Mouse (Mus musculus): ENCODE data around the gene Barx1. TPM values are rescaled to one million over a fixed set of nuclear protein-coding genes. Genes with fewer than 3 reads are reported as not detected.

The Barx1 gene
- not detected in 2 replicates for polyA plus RNA-seq (2014; fragmentation: Nextera tagmentation; extraction: Ambion mirVana)

DNA sequence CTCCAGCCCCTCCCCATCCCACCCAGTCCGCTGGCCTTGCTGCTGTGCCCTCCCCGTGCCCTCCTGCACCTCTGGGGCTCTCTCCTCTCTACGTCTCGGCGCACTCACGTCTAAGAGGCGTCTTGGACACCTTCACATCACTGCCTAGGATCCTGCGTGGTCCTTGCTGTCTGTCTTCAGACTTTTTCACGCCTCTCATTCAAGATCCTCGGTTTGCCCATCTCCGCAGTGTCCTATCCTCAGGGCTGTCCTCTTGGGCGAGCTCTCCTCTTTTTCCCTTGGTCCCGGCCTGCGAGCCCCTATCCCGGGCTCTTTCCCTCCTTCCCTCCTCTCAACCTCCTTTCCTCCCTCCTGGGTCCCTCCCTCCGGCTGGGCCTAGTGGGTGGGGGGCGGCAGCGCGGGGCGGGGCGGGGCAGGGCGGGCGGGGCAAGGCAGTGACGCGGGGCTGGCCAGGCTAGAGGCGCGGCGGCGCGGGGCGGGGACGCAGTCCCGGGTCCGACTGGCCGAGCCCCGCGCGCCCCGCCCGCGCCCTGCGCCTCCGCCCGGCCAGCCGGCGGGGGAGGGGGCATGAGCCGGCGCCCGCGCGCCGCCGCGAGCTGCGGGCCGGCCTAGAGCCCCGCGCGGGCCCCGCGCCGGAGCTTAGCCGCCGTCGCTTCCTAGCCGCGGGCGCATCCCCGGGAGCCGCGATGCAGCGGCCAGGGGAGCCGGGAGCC lies at the start of gene Barx1:
Barx1 (plus strand) TSS at position 568 of the 713 bp plus-strand sequence.
- Histone ChIP-seq H3K9ac (0 out of 2 replicates have a peak within 1 kb of the TSS, but pooled peaks have one; percentile 14), H3K27me3 (ENCODE audit: control insufficient read depth, insufficient read depth, low read length) (peaks cover 93% of the 10 kb centered on the region), H3K4me1 (replicated peaks; ENCODE audit: control insufficient read depth, insufficient read depth, low read length) (peaks cover 8% of the 10 kb centered on the region; the same call in 1 of the 2 replicates), H3K27ac (no peak within 1 kb of the TSS), H3K36me3 (replicated peaks; ENCODE audit: control insufficient read depth, insufficient read depth) (no peaks in the 10 kb centered on the region), H3K4me3 (replicated peaks; ENCODE audit: low read length) (peak within 1 kb of the TSS; percentile 30), H3K4me2 (replicated peaks) (peak within 1 kb of the TSS; percentile 56), H3K9me3 (ENCODE audit: control insufficient read depth, low read length) (no peaks in the 10 kb centered on the region)
- DNase-seq (ENCODE audit: low spot score), result no peak
- WGBS, result under 1% methylated on average over 60 of the region's 73 CpGs
- ATAC-seq (ENCODE audit: low FRiP score), result no peak

GRCm38 (mm10) chr13:48614525-48614924 lies 48.3 kb upstream of the Barx1 start:
- Histone ChIP-seq H3K27ac (no peak overlapping the region), H3K9me3 (ENCODE audit: control insufficient read depth, low read length) (peaks cover 5% of the 10 kb centered on the region; the same call in 1 of the 2 replicates), H3K36me3 (replicated peaks; ENCODE audit: control insufficient read depth, insufficient read depth) (no peaks in the 10 kb centered on the region), H3K4me2 (replicated peaks) (no peak overlapping the region), H3K4me1 (replicated peaks; ENCODE audit: control insufficient read depth, insufficient read depth, low read length) (0 out of 2 replicates have a peak, but pooled peaks cover 5% of the 10 kb centered on the region), H3K9ac (no peak overlapping the region), H3K4me3 (replicated peaks; ENCODE audit: low read length) (no peak overlapping the region), H3K27me3 (ENCODE audit: control insufficient read depth, insufficient read depth, low read length) (no peaks in the 10 kb centered on the region)
- DNase-seq (ENCODE audit: low spot score), result no peak
- ATAC-seq (ENCODE audit: low FRiP score), result no peak
- 84% methylated on average over 2 of the region's 2 CpGs for WGBS

DNA sequence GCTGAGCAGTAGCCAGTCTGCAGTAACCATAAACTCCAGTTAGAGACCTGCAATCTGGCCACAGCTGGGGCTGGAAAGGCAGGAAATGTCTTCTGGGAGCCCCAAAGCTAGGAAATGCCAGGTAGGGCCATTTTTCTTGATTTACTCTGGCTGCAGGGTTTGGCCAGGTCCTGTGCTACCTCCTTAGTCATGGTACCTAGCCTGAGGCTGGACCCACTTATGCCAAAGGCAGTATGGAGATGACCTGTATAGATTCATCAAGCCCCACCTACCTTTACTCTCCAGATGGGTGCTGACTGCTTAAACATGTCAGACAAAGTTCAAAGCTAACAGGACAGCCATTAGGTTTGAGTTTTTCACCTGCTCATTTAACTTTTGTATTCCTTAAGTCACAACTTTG lies 45.0 kb upstream of the Barx1 start:
- H3K9me3 ChIP-seq (ENCODE audit: control insufficient read depth, low read length), result peaks cover 5% of the 10 kb centered on the region; the same call in 1 of the 2 replicates
- no peaks in the 10 kb centered on the region for H3K36me3 ChIP-seq (replicated peaks; ENCODE audit: control insufficient read depth, insufficient read depth)
- peak overlapping the region; percentile 38; the same call in 1 of the 2 replicates for H3K27ac ChIP-seq
- no peak overlapping the region for H3K4me3 ChIP-seq (replicated peaks; ENCODE audit: low read length)
- H3K27me3 ChIP-seq (ENCODE audit: control insufficient read depth, insufficient read depth, low read length), result no peaks in the 10 kb centered on the region
- H3K4me2 ChIP-seq (replicated peaks), result no peak overlapping the region
- no peak for DNase-seq (ENCODE audit: low spot score)
- no peak for ATAC-seq (ENCODE audit: low FRiP score)
- 0 out of 2 replicates have a peak, but pooled peaks cover 5% of the 10 kb centered on the region for H3K4me1 ChIP-seq (replicated peaks; ENCODE audit: control insufficient read depth, insufficient read depth, low read length)
- H3K9ac ChIP-seq, result no peak overlapping the region

- Histone ChIP-seq H3K4me3 (replicated peaks; ENCODE audit: low read length) (no peak overlapping the region), H3K4me2 (replicated peaks) (no peak overlapping the region), H3K9ac (no peak overlapping the region), H3K36me3 (replicated peaks; ENCODE audit: control insufficient read depth, insufficient read depth) (no peaks in the 10 kb centered on the region), H3K27ac (no peak overlapping the region), H3K27me3 (ENCODE audit: control insufficient read depth, insufficient read depth, low read length) (no peaks in the 10 kb centered on the region), H3K9me3 (ENCODE audit: control insufficient read depth, low read length) (peaks cover 5% of the 10 kb centered on the region; the same call in 1 of the 2 replicates), H3K4me1 (replicated peaks; ENCODE audit: control insufficient read depth, insufficient read depth, low read length) (0 out of 2 replicates have a peak, but pooled peaks cover 5% of the 10 kb centered on the region)
- ATAC-seq (ENCODE audit: low FRiP score) (no peak), DNase-seq (ENCODE audit: low spot score) (no peak)
- WGBS, result 84% methylated on average over 4 of the region's 4 CpGs
Observed at GRCm38 (mm10) chr13:48618890-48619289, 43.9 kb upstream of the Barx1 start.

DNA sequence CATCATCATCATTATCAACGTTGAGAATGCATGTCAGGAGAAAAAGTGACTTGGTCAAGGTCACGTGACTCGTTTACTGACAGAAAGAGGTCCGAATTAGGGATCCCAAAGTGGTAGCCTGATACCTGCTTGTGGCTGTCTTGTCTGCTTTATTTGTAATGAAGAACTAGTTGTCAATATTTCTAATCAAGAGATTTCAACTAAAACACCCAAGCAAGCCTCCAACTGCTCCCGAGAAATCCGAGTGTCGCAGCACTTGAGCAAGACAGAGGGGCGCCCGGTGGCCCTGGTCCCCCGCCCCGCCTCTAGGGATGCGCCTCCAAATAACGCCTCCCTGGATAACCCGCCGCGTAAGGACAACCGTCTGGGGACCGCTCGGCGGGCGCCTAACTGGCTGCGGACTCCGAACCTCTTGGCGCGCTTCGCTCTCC lies 37.8 kb upstream of the Barx1 start:
- Histone ChIP-seq H3K27ac (peak overlapping the region; percentile 90), H3K9me3 (ENCODE audit: control insufficient read depth, low read length) (no peaks in the 10 kb centered on the region), H3K4me2 (replicated peaks) (peak overlapping the region; percentile 74), H3K27me3 (ENCODE audit: control insufficient read depth, insufficient read depth, low read length) (no peaks in the 10 kb centered on the region; the same call in 1 of the 2 replicates), H3K36me3 (replicated peaks; ENCODE audit: control insufficient read depth, insufficient read depth) (no peaks in the 10 kb centered on the region), H3K4me3 (replicated peaks; ENCODE audit: low read length) (peak overlapping the region; percentile 70), H3K9ac (peak overlapping the region; percentile 79), H3K4me1 (replicated peaks; ENCODE audit: control insufficient read depth, insufficient read depth, low read length) (peaks cover 8% of the 10 kb centered on the region)
- ATAC-seq (ENCODE audit: low FRiP score), result no peak; the same call in 1 of the 2 replicates
- 2% methylated on average over 26 of the region's 26 CpGs for WGBS
- peak; percentile 38 for DNase-seq (ENCODE audit: low spot score)

DNA sequence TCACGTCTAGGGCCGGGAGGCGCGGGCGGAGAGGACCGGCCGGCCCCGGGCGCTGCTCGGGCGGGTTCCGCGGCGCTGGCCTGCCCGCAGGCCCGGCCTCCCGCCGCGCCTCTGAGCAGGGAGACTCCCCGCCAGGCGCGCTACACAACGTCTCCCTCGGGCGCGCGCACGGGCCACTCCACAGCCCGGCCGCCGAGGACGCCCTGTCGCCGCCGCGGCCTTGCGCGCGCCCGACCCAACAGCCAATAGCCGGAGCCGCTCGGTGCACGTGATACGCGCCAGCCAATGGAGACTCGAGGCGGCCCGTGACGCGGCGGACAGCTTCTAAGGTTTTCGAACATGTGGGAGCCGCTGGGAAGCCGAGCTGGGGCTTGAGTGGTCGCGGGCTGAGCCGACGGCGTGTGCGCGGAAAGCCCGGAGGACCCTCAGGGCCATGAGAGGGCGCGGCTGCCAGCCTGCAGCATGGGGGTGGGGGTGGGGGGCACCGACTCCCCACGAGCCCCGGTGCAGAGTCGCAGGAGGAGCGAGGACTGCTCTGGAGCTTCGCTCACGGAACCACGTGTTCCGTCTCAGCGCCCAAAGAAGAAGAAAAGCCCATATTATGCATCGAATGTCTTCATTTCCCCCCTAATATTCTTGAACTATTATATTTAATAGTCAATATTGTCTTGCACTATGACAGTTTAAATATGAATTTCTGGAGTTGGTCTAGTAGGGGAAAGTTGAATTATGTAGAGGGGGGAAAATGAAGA lies 37.2 kb upstream of the Barx1 start, which contains the start of gene Ptpdc1:
Ptpdc1 (minus strand) TSS at position 232 of the 752 bp plus-strand sequence.
- DNase-seq (ENCODE audit: low spot score) (peak; percentile 97), ATAC-seq (ENCODE audit: low FRiP score) (peak; percentile 100)
- Histone ChIP-seq H3K27me3 (ENCODE audit: control insufficient read depth, insufficient read depth, low read length) (no peaks in the 10 kb centered on the region; the same call in 1 of the 2 replicates), H3K4me1 (replicated peaks; ENCODE audit: control insufficient read depth, insufficient read depth, low read length) (peaks cover 8% of the 10 kb centered on the region), H3K27ac (peak within 1 kb of the TSS; percentile 90), H3K9ac (peak within 1 kb of the TSS; percentile 79), H3K4me2 (replicated peaks) (peak within 1 kb of the TSS; percentile 74), H3K9me3 (ENCODE audit: control insufficient read depth, low read length) (no peaks in the 10 kb centered on the region), H3K36me3 (replicated peaks; ENCODE audit: control insufficient read depth, insufficient read depth) (no peaks in the 10 kb centered on the region), H3K4me3 (replicated peaks; ENCODE audit: low read length) (peak within 1 kb of the TSS; percentile 70)
- 2% methylated on average over 63 of the region's 76 CpGs for WGBS

- ATAC-seq (ENCODE audit: low FRiP score) (no peak), DNase-seq (ENCODE audit: low spot score) (no peak)
- Histone ChIP-seq H3K4me3 (replicated peaks; ENCODE audit: low read length) (no peak overlapping the region), H3K9ac (no peak overlapping the region), H3K4me1 (replicated peaks; ENCODE audit: control insufficient read depth, insufficient read depth, low read length) (no peaks in the 10 kb centered on the region), H3K27me3 (ENCODE audit: control insufficient read depth, insufficient read depth, low read length) (no peaks in the 10 kb centered on the region), H3K27ac (no peak overlapping the region), H3K36me3 (replicated peaks; ENCODE audit: control insufficient read depth, insufficient read depth) (no peaks in the 10 kb centered on the region), H3K9me3 (ENCODE audit: control insufficient read depth, low read length) (no peaks in the 10 kb centered on the region), H3K4me2 (replicated peaks) (no peak overlapping the region)
- WGBS, result 72% methylated on average over 5 of the region's 5 CpGs
Observed at GRCm38 (mm10) chr13:48631691-48632090, 31.1 kb upstream of the Barx1 start.

DNA sequence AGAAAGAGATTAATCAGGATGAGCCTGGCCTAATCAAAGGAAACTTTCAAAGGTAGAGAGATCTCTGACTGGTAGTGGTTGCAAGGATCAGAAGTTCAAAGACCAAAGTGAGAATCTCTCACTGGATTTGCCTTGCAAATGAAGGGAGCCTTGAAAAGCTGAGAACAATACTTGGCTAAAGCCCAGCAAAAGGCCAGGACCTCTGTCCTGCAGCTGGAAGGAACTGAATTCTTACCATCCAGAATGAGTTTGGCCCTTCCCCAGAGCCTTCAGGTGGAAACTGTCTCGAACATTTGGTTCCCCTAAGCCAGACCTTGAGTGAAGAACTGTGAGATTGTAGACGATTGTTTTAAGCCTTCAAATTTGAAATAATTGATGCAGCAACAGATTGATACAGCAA lies 25.1 kb upstream of the Barx1 start:
- DNase-seq (ENCODE audit: low spot score) (no peak), ATAC-seq (ENCODE audit: low FRiP score) (no peak)
- Histone ChIP-seq H3K9ac (no peak overlapping the region), H3K4me2 (replicated peaks) (no peak overlapping the region), H3K27me3 (ENCODE audit: control insufficient read depth, insufficient read depth, low read length) (no peaks in the 10 kb centered on the region), H3K4me1 (replicated peaks; ENCODE audit: control insufficient read depth, insufficient read depth, low read length) (no peaks in the 10 kb centered on the region), H3K36me3 (replicated peaks; ENCODE audit: control insufficient read depth, insufficient read depth) (no peaks in the 10 kb centered on the region), H3K27ac (no peak overlapping the region), H3K9me3 (ENCODE audit: control insufficient read depth, low read length) (no peaks in the 10 kb centered on the region), H3K4me3 (replicated peaks; ENCODE audit: low read length) (no peak overlapping the region)
- 30% methylated on average over 2 of the region's 2 CpGs for WGBS

DNA sequence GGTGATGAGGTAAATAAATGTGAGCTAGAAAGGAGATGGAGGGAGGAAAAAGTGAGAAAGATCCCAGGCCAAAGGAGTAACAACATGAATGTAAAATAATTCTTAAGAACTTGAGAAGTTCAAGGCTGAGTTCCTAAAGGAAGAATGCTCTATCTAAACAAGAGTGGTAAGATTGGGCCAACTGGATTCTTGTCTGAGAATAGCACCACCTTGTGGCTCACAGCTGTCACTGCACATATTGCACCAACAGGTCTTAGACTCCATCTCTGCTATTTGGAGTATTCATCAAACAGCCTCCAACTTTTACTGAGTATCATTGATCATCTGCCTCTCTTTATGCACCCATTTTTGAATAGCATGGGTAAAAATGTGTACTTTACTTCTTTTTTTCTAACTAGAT lies 23.2 kb upstream of the Barx1 start:
- no peaks in the 10 kb centered on the region for H3K36me3 ChIP-seq (replicated peaks; ENCODE audit: control insufficient read depth, insufficient read depth)
- H3K4me1 ChIP-seq (replicated peaks; ENCODE audit: control insufficient read depth, insufficient read depth, low read length), result no peaks in the 10 kb centered on the region
- no peaks in the 10 kb centered on the region for H3K9me3 ChIP-seq (ENCODE audit: control insufficient read depth, low read length)
- no peak overlapping the region for H3K9ac ChIP-seq
- DNase-seq (ENCODE audit: low spot score) (peak; percentile 90), ATAC-seq (ENCODE audit: low FRiP score) (no peak)
- H3K27me3 ChIP-seq (ENCODE audit: control insufficient read depth, insufficient read depth, low read length), result no peaks in the 10 kb centered on the region
- H3K27ac ChIP-seq, result no peak overlapping the region
- no peak overlapping the region for H3K4me2 ChIP-seq (replicated peaks)
- H3K4me3 ChIP-seq (replicated peaks; ENCODE audit: low read length), result no peak overlapping the region
